Comparison of ENCODE assay signal across 8 mouse cellular contexts in the genomic region with DNA sequence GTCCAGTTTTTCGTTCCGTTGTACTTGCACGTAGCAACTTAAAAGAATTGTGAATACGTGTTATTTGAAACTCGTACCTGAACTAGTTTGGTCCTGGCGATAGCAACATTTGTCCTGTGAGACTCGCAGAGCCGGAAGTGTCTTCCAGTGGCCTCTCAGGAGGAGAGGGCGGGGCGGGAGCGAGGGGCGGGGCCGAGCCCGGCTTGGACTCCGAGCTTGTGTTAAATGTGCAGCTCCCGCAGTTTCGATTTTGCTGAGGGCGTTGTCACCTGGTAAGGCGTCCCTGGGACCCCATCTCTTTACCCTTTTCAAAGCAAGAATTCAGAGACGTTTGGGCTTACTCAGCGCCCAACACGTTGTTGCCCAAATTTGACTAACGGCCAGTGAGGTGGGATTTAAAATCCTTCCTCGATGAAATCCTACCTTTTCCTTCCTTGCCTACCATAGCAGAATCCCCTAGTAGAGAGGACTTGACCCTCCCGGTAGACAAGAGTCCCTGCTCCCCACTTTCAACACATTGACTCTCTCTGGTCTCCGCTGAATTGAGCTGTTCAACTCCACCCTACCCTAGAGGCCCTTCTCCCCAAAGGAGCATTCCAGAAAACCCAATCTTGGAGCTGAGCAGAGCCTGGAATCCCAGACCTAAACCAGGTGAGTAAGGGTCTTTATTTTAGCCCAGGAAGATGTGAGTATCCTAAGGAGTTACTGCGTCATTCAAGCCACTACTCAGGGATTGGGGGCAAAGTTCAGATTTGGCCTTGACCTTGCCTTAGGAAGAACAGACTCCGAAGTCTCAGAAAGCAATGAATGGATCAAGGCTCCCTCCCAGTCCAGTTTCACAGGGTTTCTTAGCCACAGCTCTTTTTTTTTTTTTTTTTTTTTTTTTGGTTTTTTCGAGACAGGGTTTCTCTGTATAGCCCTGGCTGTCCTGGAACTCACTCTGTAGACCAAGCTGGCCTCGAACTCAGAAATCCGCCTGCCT. TPM values are rescaled to one million over a fixed set of nuclear protein-coding genes. Genes with fewer than 3 reads are reported as not detected.
DNase-seq lines count a peak whose midpoint lies in the region; ATAC-seq lines count a peak whose summit lies in the region.

Tmem106a (plus strand) TSS at position 189 of the 982 bp plus-strand sequence.

- peaks cover 14% of the 10 kb centered on the region for H3K36me3 ChIP-seq in lung, embryonic 16.5 days (ENCODE audit: control insufficient read depth, insufficient read depth, low read length)

- peak; percentile 45 to 58 for DNase-seq in cerebellum, postnatal 10 days
- no peak for DNase-seq in cerebellum, adult 11 months
- peak; percentile 87 for DNase-seq in embryo, embryonic 11 days
- DNase-seq in heart, adult 18-20 months, result peak; percentile 77 to 82
- peak; percentile 81 for DNase-seq in kidney, adult 18-20 months
- DNase-seq in ovary, postnatal 10 days (ENCODE audit: low spot score), result peak; percentile 38
- peak; percentile 54 to 73 for DNase-seq in urinary bladder, postnatal 36 days (ENCODE audit: low spot score in 2 of 2)

- peak within 1 kb of the TSS; percentile 73 for H3K9ac ChIP-seq in lung, embryonic 16.5 days (ENCODE audit: low read length)

- H3K4me2 ChIP-seq in lung, embryonic 16.5 days (ENCODE audit: low read depth, low read length), result peak within 1 kb of the TSS; percentile 71

- no peaks in the 10 kb centered on the region for H3K9me3 ChIP-seq in lung, embryonic 16.5 days (ENCODE audit: control insufficient read depth, low read length)

- WGBS in lung, embryonic 16.5 days, result 16% methylated on average over 30 of the region's 31 CpGs

- H3K4me3 ChIP-seq in lung, embryonic 16.5 days (ENCODE audit: low read length), result peak within 1 kb of the TSS; percentile 54

- H3K4me1 ChIP-seq in lung, embryonic 16.5 days (replicated peaks; ENCODE audit: control insufficient read depth, insufficient read depth, low read length), result peaks cover 4% of the 10 kb centered on the region; the same call in 1 of the 2 replicates

- H3K27me3 ChIP-seq in lung, embryonic 16.5 days (ENCODE audit: control insufficient read depth, insufficient read depth, low read depth, low read length), result no peaks in the 10 kb centered on the region

- peak; percentile 89 for ATAC-seq in lung, embryonic 16.5 days (ENCODE audit: low read depth)

- H3K27ac ChIP-seq in lung, embryonic 16.5 days (ENCODE audit: low read length), result no peak within 1 kb of the TSS

RNA-seq across cellular contexts. Expression of gene Tmem106a, which starts in this region (rescaled TPM):
- total RNA-seq in heart, adult 18-20 months (2021), result 1 to 10 TPM; 3.2 to 5.9 TPM
- polyA plus RNA-seq in lung, embryonic 16.5 days (2015; fragmentation: Nextera tagmentation; extraction: Ambion mirVana), result 4.7 and 7.1 TPM in 2 replicates
